Mouse (Mus musculus) adrenal gland, adult 10 weeks (tissue): ENCODE data around the gene Ntf3. TPM values are rescaled to one million over a fixed set of nuclear protein-coding genes. Genes with fewer than 3 reads are reported as not detected.

ENCODE experiments used
- polyA plus RNA-seq: library from polyadenylated mRNA; stranded (reverse); fragments of 350-450 nt; fragmentation: Illumina TruSeq; extraction: RNeasy Lipid Tissue Mini Kit (QIAGEN cat#74804); gene quantifications from one replicate; pipeline ENCODE4 v1.2.3, GENCODE M21; 2014; ENCODE audit warnings: low read depth, low replicate concordance

Ntf3 gene
- 1.7 TPM for polyA plus RNA-seq

GRCm38 (mm10) chr6:126166548-126167207, at the start of gene Ntf3:
Gene Ntf3 (minus strand): TSS chr6:126166910.

